Mouse (Mus musculus) adrenal gland, adult 8-10 months (tissue): ENCODE data around the gene Tln1. TPM values are rescaled to one million over a fixed set of nuclear protein-coding genes. Genes with fewer than 3 reads are reported as not detected.
A peak's percentile ranks its signal among the peaks of the same experiment; 100 is the strongest.
"Not testable (repeated sequence)": the region's sequence is repeated elsewhere in the genome, so short reads cannot be mapped to it uniquely, and the experiment has no call there.

Experiments
- DNase-seq: peaks from one replicate; pipeline ENCODE4 v3.0.0; 2022
- total RNA-seq, 4 experiments: library from RNA; stranded (reverse); gene quantifications; 2 replicates each; pipeline ENCODE4 v1.2.4; 2022

The Tln1 gene
- 100 to 1,000 TPM; 249 to 319 (median 289) TPM for total RNA-seq

DNA sequence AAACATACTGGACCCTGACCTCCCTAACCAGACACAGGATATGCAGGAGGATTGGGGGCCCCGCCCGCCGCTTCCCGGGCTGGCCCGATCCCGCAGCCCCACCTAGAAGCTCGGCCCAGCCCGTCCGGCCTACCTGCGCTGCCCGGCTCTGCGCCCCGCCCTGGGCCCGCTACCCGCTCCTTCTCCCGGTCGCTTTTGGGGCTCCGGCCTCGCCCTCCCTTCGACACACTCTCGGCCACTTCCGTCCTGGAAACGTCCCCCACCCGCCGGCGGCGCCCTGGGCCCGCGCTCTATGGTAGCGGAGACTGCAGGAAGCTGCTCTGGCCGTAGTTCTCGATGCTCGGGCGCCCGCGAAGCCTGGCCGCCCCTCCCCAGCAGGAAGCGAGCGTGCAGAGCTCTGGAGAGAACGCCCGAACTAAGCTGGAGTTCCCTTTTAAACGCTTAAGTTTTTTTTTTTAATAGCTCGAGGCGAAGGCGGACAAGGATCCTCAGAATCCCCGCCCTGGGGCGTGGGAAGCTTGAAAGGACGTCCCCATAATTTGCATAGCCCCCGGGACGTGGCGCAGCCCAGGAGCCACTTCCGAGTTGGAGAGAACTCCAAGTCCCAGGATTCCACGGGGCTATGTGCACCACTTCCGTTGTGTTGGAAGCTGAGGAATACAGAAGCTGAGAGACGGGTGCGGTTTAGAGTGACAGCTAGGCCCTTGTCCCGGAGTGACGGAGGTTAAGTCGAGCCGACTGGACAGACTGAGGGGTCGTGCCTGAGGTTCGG lies at the start of gene Tln1, which contains the start of gene Creb3:
TSS of gene Tln1 (minus strand) at position 695 of the 772 bp plus-strand sequence.
TSS of gene Creb3 (plus strand) at position 336 of the 772 bp plus-strand sequence.
- peak; percentile 97 for DNase-seq

DNA sequence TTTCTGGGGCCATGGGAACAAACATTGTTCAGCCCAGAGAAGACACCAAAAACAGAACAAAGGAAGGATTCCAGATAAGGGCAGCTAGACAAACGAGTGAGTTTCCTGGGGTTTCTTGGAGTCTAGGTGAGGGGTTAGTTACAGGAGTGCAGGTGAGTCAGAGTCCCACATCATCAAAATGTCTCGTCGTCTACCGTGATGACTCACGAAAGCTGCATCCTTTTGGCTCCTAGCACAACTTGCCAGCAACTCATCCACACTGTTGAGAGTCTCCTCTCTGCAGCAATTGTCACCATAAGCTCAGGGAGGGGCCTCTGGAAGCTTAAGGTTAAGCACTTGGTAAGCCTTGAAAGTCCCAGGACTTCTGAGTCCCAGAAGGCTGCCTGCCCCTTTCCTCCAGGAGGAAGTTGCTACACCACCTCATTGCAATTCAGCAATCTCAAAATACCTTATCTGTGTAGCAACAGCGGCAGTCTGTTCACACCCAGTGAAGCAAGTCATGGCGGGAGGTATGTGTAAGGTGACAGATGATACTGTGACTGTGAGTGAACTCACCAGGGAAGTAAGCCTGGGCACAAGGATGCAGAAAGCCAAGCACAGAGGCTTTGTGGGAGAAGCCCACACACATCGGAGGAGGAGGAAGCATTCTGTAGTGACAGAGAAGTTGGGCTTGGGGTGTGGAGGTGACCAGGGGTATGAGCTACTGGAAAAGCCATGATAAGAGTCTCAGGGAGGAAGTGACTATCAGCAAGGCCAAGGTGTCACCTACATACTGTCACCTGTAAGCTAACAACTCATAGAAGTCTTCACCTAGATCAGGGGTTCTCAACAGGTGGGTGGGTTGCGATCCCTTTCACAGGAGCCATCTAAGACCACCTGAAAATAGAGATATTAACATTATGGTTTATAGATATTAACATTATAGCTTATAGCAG lies 42.5 kb upstream of the Tln1 start:
- no peak for DNase-seq

- DNase-seq = no peak
Measured at GRCm38 (mm10) chr4:43604099-43604498, 41.6 kb upstream of the Tln1 start.

- DNase-seq = no peak
Measured at GRCm38 (mm10) chr4:43600195-43600934, 37.9 kb upstream of the Tln1 start.

GRCm38 (mm10) chr4:43598650-43599380 lies 36.3 kb upstream of the Tln1 start:
- no peak for DNase-seq

DNA sequence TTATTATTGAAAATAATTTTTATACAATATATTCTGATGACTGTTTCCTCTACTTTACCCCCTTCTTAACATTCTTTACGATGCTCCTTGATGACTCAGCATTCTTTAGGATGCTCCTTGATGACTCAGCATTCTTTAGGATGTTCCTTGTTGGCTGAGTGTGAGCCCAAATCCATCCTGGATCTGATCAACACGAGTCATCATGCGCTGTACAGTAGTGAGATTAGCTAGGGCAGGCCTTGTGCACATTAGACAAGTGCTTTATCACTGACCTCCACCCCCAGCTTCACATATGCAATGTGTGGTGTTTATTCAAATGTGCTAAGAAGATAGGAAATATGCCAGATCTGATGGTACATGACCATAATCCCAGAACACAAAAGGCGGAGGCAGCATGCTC lies 35.7 kb upstream of the Tln1 start:
- DNase-seq = no peak

DNA sequence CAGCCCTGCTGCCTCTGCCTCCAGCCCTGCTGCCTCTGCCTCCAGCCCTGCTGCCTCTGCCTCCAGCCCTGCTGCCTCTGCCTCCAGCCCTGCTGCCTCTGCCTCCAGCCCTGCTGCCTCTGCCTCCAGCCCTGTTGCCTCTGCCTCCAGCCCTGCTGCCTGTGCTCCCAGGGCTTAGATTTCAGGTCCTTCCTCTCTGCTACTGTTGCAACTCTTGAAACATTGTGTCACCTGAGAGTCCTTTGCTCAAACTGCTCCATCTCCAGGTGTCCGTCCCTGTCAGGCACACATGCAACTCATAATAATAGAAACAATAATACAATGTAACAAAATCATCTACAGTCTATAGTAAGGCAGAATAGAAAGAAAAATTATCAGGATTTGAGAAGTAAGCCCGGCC lies 34.1 kb upstream of the Tln1 start:
- DNase-seq = not testable (repeated sequence)

DNA sequence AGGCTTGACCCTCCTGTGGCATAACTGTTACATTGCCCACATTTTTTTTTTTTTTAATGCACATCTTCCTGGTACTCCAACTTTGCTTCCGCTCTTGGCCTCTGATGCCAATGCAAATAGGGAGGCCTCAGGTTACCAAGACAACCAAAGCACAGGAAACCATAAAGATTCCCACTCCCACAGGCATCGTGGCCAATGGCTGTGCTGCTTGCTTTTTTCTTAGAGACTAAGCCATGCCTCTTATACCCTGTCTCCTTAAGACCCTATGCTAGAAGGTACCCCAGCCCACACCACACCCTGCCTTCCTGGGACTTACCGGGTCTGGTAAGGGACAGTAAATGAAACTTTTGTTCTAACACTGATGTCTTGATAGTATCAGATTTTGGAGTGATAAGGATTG lies 31.0 kb upstream of the Tln1 start:
- no peak for DNase-seq

GRCm38 (mm10) chr4:43591961-43592360 lies 29.5 kb upstream of the Tln1 start:
- DNase-seq = no peak

- DNase-seq = no peak
Measured at GRCm38 (mm10) chr4:43591543-43591942, 29.1 kb upstream of the Tln1 start.

GRCm38 (mm10) chr4:43587681-43588080 lies 25.2 kb upstream of the Tln1 start:
- no peak for DNase-seq

GRCm38 (mm10) chr4:43586411-43586810 lies 23.9 kb upstream of the Tln1 start:
- DNase-seq = no peak

DNA sequence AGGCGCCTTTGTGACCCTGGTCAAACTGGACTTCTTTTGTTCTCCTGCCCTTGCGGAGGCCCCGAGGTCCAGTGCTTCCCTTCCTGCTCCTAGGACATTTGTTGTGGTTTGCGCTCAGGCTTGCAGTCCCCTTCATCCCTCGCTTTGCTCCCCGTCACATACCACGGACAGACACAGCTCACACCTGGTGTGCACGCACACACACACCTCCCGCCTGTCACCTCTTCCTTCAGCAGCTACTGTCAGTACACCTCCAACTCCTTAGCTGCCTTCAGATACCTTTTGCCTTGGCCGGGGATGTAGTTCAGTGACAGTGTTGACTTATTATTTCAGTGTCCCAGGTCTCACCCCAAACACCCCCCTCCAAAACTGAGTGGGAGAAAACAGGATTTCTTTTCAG lies 23.2 kb upstream of the Tln1 start:
- DNase-seq = no peak

DNA sequence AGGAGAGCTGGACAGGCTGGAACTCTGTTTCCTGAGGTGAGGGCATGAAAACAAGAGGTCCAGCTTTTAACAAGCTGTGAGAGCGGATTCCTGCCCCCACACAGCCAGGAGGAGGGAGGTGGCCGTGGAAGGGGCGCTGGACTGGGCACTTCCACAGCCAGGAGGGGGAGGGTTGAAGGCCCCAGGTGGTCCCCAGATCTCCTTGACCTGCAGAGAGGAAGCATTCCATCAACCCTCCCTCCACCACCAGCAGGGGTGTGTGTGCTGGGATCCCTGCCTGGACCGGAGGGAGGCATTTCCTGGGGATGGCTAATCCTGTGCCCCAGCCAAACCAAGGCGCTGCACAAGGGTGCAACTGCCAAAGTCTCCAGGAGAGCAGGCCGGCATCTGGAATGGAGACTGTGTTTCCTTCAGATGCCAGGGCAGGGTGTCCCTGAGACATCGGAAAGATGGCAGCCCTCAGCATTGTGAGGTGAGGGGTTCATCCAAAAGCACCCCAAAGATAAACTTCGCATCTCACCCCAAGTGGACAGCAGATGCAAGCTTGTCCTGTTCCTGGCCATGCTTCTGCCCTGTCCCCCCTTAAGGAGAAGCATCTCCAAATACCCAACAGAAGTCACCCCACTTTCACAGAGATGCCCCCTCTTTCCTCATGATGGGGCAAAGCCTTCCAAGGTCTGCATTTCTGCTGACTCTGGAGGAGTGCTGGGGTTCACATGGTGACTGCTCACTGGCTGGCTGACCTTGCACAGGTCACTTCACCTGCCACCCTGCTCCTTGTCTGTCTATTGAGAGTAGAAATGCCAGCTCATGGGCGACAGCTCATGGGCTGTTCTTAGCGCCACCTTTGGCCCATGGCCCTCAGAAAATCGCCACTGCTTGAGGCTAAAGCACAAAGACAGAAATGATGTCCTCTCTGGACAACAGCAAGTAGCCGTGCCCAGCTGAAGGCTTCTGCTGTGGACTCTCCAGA lies 22.2 kb upstream of the Tln1 start, which contains the start of gene Msmp:
TSS of gene Msmp (minus strand) at position 51 of the 973 bp plus-strand sequence.
- no peak for DNase-seq

DNA sequence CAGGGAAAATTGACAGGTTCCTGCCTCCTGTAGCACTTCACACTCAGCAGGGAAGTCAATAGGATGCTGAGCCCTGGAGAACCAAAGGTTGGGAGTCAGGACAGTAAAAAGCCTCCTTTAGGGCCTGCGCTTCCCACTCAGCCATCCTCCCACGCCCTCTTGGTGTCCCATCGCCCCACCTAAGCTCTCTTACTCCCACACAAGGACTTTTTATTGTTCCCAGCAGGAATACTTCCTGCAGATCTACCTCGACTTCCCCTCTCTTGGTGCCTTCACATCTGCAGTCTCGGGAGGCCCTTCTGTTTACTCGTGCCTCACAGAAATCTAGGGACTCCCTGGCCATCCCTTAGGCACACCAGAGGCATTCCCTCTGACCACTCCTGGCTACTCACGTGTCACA lies 20.9 kb upstream of the Tln1 start:
- DNase-seq = no peak

DNA sequence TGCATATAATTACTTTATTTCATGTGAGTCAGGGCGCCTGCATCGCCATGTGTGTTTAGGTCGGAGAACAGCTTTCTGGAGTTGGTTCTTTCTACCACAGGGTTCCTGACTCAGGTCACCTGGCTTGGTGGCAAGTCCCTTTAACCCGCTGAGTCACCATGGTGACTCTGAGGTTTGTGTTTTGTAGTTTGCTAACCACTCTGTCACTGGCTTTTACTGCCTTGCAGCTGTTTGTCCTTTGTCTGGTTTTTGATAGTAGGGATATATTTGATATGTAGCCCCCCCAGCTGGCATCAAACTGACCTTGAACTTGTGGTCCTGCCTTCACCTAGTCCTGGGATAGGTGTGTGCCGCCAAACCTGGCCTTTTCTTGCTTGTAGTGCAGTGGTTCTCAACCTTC lies 19.8 kb upstream of the Tln1 start:
- DNase-seq = no peak

GRCm38 (mm10) chr4:43581381-43581780 lies 18.9 kb upstream of the Tln1 start:
- DNase-seq = no peak

- DNase-seq = no peak
Measured at GRCm38 (mm10) chr4:43580721-43581120, 18.2 kb upstream of the Tln1 start.

- no peak for DNase-seq
Measured at GRCm38 (mm10) chr4:43579731-43580130, 17.2 kb upstream of the Tln1 start.

GRCm38 (mm10) chr4:43579256-43579655 lies 16.8 kb upstream of the Tln1 start:
- DNase-seq = no peak
